Mouse (Mus musculus) cerebellum, postnatal 10 days (tissue): ENCODE measurements around the gene Zbtb20.
A peak's percentile ranks its signal among the peaks of the same experiment; 100 is the strongest.

Experiments
- DNase-seq, 2 experiments: peaks; one replicate each; pipeline ENCODE4 v3.0.0; 2021; ENCODE audit warnings: mixed read lengths in 2 of 2

Zbtb20 gene

DNA sequence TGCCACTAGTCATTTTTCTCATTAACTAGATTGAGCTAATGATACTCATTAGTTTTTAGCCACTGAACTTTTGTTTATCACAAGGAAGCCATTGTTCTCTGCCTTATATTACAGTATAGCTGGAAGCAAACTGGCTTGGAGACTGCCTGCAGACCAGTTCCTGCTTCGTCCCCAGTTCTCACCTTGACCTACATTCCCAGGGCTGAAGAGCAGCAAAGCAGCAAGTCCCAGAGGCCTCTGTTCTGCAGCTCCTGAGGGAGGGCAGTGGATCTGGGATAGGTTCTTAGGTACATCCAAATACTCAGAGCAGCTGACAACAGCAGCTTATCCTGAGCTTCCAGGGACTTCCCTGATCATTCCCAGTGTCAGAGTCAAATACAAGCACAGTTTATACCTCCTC, 652.6 kb downstream of the Zbtb20 start:
- DNase-seq: no peak

DNA sequence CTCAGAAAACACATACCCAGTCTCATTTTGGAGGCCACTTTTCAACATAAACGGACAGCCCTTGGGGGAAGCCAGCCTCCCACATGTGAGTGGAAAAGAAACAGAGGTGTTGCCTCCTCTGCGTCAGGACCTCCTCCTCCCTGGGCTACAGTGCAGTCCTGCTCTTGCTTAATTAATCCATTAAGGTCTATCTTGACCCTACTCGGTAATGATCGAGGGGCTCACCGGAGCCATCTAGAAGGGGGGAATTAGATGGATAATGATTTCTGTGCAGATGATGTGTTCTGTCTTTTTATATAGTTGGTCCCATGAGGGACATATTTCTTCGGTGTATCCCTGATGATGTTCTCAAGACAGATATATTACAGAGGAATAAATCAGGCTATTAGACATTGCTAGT, 655.6 kb downstream of the Zbtb20 start:
- no peak for DNase-seq

DNA sequence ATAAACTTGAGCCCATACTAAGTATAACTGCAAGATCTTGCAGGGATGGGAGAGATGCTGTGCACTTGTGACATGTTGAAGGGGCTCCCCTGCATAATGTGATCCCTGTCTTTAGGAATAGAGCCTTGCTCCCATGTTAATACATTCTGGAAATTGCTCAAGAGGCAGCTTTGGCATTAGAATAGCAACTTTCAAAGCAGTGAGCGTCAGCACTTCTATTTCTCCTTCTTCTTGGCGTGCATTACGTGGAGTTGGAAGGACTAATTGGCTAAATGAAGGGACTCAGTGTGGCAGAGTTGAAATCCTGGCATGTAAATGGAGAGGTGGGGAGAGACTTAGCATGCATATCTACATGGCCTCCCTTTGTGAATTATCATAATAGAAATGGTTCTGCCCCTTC, 658.4 kb downstream of the Zbtb20 start:
- DNase-seq: peak in 1 of 2 experiments; percentile 29

DNA sequence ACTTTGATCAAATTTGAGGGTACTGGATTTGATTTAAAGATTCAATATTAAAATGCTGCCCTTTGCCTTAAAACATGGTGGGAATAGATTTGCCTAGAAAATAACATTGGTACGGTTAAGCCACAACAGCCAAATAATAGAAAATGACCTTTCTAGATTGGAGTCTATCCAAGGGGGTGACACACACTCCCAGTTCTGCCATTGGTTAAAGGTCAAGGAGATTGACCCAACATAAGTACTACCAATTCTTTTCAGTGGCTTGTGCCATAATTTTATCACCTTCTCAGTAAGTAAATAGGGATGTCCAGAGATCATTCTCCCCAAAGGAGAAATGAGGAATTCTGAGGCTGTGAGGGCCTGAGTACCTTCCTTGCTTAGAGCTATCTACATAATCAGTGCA, 660.2 kb downstream of the Zbtb20 start:
- no peak for DNase-seq

DNA sequence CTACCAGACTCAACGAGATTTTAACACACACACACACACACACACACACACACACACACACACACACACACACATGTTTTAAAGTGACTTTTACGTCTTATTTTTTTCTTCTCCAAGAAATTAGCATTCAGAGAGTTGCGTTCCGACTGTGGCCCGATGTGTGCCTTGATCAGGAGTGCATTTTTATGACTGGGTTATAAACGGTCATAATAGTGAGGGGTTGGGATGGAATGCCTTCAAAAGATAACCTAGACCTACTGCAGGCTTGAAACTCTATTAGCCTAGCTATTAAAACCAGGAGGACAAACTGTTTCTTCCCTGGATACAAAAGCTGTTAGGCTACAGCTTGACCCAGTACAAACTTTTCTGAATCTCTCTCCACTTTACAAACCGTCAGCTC, 661.5 kb downstream of the Zbtb20 start:
- DNase-seq: no peak

DNA sequence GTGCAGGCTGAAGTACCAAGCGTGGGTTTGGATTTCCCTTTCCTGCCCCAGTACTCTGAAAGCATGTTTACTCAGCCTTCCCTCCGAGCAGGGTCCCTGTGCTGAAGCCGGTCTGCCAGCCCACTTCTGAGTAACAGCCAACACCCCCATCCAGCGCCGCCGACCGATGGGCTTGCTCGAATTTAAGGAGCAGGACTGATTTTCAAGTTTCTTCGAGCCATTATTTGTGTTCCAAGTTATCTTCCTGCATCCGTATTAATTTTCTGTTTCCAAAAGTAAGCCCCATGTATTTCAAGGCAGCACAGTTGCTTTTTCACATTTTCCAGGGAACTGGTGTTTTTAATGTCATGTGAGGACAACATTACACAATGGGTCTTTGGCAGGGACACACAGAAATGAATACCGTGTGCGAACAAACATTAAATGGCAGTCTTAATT, 664.0 kb downstream of the Zbtb20 start:
- peak; percentile 72 to 75 for DNase-seq

DNA sequence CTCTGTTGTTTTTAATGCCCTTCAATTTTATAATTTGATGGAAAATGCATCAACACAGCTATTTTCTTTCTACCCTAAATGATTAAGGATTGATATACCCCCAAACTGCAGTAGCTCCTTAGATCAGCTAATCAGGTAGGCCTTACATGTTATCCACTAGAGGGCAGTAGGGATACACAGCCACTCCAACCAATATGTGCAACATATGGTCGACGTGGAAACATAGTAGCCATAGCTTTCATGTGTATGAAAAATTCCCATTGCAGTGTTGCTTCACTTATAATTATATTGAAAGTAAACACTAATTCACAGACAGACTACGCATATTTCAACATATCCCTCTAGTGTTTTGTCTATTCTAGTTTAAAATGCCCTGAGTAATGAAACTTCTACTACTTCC, 664.4 kb downstream of the Zbtb20 start:
- peak; percentile 26 to 56 for DNase-seq

DNA sequence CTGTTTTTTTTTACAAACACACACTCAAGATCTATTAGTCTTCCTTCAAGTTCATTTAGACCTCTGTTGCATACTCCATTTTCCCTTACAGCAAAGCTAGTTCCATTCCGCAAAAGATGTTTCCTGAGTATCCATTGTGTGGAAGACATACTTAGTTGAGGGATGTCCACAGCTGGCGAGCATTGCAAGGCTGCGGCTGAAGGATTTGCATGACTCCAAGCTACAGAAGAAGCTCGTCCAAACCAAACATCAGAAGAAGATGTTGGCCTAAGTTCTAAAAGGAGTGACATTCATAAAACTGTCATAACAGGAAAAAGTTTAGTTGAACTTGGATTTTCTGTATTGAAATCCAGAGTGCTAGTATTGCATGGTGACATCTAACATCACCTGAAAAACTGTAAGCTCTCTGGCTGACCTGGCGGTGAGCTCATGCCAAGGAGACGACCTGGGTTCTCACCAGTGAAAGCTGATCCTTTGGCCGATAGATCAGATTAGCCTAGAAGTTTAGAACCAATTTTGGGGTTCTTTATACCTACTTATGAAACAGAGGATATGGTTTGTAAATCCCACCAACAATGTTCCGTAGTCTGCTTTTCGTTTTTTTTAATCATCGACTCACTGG, 665.0 kb downstream of the Zbtb20 start:
- no peak for DNase-seq

DNA sequence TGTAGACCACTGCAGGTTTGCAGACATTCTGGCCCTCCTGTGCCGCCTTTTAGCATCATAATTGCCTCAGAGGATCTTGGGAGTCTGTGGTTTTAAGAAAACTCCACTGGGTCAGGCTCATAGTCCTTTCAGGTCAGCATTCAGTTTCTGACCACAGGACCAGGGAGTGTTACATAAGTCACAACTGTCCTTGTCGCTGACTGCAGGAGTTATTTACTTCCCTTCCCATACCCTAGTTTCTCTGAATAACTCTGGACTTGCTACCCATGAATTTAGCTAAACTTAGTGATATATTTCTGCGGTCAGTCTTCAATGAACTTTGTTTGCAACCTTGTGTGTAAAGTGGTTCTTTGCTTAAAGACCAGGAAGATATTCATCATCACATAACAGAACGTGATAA, 669.6 kb downstream of the Zbtb20 start:
- no peak for DNase-seq

DNA sequence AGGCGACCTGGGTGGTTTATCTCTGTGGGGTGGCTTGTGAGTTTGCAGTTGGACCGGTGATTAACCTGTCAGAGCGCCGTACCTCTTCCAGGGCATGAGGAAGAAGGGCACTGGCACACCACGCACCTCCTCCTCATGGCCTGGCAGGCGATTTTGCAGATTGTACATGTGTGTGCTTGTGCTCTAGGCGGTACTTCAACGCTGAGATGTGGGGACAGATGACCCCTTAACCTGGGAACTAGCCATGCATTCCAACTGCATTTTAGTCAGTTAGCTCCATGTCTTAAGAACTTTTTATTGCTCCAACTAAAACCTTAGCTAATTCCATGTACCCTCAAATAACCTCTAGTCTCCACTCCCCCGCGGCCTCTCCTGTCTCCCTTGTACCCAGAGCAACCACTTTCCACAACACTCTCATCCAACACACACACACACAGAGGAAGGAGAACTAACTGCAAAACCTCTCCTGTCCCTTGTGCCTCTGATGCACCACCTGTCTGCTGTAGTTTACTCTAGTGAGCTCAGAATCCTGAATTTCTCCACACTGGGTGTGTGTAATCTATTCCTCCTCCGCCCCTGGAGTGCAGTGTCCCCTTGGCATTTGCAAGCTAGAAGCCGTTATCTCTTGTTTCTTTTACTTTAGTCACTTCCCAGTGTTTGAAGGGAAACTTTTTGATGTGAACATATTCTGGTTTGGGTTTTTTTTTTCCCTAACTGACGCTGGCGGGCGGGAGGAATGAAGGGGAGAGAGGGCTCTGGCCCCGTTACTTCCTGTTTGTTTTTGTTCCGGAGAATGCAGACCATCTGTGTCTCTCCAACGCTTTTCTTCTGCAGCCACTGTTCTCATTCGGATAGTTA, 671.9 kb downstream of the Zbtb20 start:
- no peak for DNase-seq

DNA sequence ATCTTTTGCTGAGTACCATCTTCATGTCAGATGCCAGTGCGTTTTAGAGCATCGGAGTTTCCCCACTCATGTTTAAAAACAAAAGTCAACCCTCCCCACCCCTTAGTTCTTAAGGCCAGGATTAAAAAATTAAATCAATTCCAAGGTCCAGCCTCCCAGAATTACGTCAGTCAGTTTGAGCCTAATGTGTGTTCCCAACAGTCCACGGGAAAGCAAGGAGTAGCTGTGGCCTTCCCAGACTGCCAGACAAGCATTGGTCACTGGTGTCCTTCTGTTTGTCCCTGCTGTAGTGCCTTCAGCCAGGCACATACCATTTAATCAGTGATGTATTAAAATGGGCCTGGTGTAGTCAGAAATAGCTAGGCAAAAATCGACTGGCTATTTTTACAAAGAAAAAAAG, 673.1 kb downstream of the Zbtb20 start:
- no peak for DNase-seq

DNA sequence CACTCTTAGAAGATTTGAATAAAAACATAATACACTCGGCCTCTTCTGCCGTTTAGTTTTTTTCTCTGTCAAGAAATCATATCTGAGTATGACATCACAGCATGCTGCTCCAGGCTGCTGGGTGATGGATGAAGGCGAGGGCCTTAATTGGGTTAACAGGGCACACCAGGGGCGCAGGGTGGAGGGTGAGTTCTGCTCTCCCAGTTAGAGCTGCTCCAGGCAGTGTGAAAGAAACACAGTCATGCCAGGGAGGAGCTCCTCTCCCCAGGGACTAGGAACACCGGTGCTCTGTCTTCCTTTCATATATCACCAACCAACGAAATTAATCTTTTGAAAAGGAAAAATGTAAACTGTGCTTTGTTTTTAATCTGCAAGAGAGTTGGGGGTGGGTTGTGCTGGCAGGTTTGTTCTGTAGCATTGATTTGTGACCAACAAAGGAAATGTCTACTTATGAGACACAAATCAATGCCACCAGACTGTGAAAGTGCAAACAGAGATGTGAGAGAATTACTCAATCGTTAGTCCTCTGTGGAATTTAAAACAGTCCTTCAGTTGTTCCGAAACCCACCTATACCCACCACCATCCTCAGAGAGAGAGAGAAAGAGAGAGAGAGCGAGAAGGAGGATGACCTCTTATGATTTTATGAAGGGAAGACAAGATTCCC, 673.9 kb downstream of the Zbtb20 start:
- no peak for DNase-seq

DNA sequence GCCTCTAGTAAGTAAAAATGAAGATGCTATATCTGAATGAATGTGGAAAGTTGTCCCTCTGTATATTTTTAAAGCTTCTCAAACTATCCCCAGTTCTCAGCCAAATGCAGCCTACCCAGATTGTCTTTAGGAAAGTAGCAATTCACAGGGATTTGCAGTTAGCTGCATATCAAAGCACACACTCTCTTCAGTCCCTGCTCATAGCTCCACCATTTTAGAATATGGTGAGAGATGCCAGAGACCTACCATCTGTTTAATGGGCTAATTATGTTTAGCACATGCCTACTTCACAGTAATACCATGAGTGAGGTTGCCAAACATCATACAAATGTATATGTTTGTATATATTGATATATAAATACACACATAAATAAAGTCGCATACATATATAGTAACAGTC, 676.8 kb downstream of the Zbtb20 start:
- DNase-seq: no peak

DNA sequence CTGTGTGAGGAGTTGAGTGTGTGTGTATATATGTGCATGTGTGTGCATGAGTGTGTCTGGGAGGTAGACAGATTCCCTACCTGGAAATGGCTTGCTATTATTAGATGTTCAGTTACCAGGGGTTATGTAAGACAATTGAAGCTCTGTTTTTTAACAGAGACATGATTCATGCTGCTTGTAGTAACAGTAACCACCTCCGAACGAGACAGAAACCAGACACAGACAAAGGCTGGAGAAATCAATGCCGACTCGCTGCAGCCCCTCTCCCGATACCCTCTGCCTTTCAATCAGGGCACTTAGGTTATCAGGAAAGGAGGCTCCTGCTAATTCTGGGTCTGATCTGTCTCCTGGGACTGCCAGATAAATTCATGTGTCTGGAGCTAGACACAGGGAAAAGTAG, 681.7 kb downstream of the Zbtb20 start:
- no peak for DNase-seq

DNA sequence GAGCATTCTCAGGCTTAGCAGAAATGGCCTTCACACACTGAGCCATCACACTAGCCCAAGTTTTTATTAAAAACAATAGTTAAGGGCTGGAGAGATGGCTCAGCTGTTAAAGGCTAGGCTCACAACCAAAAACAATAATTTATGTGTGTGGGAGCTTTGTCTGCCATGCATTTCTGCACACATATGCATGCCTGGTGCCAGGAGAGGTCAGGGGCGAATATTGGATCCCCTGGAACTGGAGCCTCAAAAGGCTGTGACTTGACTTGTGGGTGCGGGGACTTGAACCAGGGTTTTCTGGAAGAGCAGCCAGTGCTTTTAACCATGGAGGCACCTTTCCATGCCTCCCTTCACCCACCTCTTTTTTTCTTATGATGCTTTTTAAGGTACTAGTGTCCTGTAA, 685.6 kb downstream of the Zbtb20 start:
- DNase-seq: no peak

DNA sequence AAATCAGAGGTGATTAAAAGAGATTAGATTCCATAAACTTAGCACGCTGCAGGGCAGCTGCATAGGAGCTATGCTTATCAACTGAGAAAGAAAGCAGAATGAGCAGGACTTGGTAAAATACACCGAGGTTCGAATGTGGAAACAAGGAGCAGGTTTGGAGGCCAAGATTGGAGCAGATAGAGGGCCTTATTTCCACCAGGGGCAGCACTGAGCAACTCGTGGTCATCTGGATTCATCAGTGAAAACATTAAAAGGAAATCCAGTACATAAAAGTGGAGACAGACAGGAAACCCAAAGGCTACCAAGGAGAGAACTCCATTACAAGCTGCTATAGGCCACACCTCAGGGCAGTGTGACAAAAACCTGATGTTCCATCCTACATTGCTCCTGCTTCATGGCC, 686.3 kb downstream of the Zbtb20 start:
- peak; percentile 38 to 63 for DNase-seq

DNA sequence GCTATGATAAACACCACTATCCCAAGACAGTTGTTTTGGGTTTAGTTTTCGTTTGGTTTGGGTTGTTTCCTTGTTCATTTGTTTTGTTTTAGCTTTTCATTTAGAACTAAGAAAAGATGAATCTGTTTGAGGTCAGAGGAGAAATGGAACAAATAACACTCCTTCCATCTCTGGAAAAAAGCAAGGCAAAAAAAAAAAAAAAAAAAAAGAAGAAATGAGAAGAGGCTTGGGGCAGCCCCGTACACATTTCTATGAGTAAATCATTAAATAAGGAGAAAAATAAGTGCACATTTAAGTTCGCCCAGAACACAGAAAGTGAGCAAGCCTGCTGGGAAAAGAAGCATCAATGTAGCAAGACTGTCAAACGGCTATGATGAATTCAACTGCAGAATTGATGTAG, 690.2 kb downstream of the Zbtb20 start:
- DNase-seq: no peak

DNA sequence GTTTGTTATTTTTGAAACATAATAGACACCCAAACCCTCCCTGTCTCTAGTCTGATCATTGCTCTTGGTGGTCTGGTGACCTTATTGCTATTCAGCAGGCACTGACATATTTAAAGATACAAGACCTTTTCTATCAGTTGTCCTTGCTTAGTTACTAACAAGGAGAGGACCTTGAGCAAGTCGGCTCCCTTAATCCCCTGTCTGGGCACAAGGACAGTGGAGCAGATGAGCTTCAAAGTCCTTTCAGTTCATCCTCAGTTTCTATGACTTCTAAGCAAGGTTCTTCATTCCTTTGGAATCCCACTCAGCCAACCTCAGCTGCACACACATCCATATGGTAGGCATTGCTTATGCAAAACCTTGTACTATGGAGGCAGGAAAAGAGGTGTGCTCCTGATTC, 690.8 kb downstream of the Zbtb20 start:
- DNase-seq: no peak

DNA sequence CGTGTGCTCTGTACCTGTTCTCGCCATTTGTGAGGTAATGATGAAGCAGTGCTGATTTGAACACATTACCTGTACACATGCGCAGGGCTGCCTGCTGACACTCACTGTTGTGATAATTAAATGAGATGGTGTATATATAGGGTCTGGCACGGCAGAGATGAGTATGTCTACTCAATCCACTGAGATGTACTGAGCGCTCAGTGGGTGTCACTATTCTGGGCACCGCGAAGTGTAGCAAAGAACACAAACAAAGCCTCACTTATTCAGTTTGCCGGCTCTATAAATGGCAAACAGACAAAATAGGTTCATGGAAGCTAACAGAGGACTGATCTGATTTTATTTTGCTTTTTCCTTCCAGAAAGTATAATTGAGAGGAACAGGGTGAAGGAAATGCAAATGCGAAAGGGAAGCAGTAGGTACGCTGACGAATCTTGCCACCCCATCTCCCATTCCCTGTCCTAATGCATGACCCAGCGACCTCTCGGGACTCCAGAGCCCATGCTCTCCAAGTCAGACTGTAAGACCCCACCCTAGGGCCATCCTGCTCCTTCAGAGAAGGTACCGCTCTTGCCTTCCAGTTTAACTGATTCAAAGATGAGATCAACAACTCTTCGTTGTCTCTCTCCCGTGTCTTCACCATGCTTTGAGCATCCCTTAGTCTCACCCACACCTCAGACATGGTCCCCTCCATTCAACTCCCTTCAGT, 695.8 kb downstream of the Zbtb20 start:
- DNase-seq: no peak

DNA sequence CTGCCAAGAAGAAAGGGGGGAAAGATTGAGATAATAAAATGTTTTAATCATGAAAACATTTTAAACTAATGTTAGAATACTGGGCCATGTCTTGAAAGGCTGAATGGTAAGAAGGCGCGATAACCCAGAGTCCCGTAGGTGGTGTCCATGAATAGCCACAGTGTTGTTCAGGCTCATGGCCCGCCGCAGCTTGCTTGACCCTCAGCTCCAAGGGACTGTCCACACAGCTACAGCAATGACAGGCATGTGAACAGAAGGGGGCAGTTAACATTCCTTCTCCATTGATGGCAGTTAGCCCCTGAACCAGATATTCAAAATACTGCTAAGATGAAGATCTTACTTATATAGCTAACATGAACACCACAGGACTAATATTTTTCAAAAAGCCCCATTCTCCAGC, 696.5 kb downstream of the Zbtb20 start:
- no peak for DNase-seq

DNA sequence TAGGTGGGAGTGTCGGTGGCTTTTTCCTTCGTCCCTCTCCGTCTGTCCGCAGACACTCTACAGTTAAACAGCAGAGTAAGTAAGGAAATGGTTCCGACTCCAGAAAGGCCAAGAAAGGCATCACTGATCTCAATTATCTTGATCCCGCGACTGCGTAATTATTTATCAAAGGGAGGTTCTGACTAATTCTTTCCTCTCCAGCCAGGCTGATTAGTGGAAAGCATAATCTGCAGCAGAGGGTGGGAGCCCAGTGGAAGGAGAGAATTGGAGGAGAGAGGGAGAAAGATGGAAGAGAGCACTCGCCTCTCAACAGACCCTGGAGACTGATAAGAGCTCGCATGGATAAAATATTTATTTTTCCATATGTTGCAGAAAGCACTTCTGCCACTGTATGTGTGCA, 697.1 kb downstream of the Zbtb20 start:
- no peak for DNase-seq

DNA sequence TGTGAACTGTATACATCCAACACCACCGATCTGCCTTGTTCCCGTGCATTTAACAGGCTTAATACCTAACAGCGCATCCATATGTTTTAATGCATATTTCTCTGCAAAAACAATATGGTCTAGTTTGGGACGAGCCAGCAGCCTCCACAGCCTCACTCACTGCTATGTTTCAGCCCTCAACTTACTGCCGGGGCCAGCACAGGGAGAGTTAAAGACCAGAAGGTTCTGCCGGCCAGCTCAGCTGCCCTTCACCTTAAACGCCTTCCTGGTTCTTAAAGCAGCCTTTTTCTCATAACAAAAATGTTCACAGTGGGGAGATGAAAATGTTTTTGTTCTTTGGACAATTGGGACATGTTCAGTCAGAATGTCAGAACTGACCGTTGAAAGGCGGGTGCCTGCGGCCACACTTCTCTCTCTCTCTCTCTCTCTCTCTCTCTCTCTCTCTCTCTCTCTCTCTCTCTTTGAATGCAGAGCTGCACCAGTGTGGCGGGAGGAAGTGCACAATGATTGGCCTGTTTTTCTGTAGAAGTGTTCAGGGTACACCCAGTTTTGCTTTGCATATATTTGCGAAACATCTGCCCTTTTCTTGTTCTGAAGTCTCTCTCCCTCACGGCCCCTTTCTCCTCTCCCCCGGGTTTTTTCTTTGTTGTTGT, 697.6 kb downstream of the Zbtb20 start:
- no peak for DNase-seq
